Mouse (Mus musculus): ENCODE measurements around the gene Mphosph10. TPM values are rescaled to one million over a fixed set of nuclear protein-coding genes. Genes with fewer than 3 reads are reported as not detected.
A peak's percentile ranks its signal among the peaks of the same experiment; 100 is the strongest.

Gene Mphosph10
- total RNA-seq, 2 experiments from 2014 or later: 15.4 to 17.1 TPM

- DNase-seq: no peak
Observed at GRCm38 (mm10) chr7:64351087-64351486, 41.0 kb downstream of the Mphosph10 start.

- DNase-seq: no peak
Observed at GRCm38 (mm10) chr7:64349147-64349861, 42.8 kb downstream of the Mphosph10 start.

DNA sequence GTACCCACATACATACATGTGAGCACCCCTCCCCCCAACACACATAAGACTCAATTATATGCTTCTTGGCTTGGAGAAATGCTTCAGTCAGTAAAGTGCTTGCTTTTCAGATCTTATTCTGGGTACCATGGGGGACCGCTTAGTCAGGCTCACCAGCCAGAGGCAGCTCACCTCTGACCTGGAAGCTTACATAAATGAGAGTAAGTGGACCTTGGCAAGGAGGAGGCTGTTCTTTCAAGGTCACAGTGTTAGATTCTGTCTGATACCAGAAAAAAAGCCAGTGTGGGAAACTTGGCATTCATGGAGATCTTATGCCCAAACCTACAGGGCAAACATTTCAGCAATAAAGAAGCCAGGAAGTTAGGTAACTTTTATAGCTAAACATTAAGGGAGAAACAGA, 44.3 kb downstream of the Mphosph10 start:
- DNase-seq: no peak

- DNase-seq: no peak
Observed at GRCm38 (mm10) chr7:64332686-64333085, 59.4 kb downstream of the Mphosph10 start.

DNA sequence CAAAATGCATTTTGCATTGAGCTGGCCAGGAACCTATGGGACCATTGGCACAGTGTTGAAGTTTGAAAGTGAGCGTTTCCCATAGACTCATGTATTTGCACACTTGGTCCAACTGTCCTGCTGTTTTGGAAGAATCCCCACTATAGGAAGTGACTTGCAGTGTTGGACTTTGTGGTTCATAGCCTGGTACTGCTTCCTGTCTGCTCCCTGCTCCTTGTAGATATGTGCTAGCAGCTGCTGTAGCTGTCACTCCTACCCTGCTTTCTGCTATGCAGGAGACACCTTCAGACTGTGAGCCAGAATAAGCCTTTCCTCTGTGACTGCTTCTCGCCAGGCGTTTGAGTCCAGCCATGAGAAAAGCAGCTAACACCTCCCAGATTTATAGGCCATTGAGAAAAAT, 60.8 kb downstream of the Mphosph10 start:
- DNase-seq: no peak

GRCm38 (mm10) chr7:64327486-64327885, 64.6 kb downstream of the Mphosph10 start:
- no peak for DNase-seq

GRCm38 (mm10) chr7:64326892-64327291, 65.2 kb downstream of the Mphosph10 start:
- peak; percentile 85 for DNase-seq

Other genes with a start within 250 kb of the Mphosph10 start
- under 1 TPM; 0.38 to 0.66 TPM for gene Trpm1, start 238.4 kb downstream of the Mphosph10 start, total RNA-seq (2021)
- gene Mtmr10, start 104.6 kb downstream of the Mphosph10 start, total RNA-seq (2021): 10 to 100 TPM; 15.5 to 16.4 TPM
- gene Fan1, start 18.2 kb downstream of the Mphosph10 start, total RNA-seq (2021): 1 to 10 TPM; 7.1 to 7.5 TPM
- 10 to 100 TPM; 62.1 to 68.9 TPM for gene Mcee, start 339 bp upstream of the Mphosph10 start, total RNA-seq (2021)
- gene Apba2, start 109.4 kb upstream of the Mphosph10 start, total RNA-seq (2021): 1 to 10 TPM in 1 of 2 experiments, under 1 TPM in 1; 0.49 to 1.1 TPM

All from gastrocnemius, postnatal 10 days (tissue).